In genomic region chr8:128608876-128609275, GRCm38 (mm10) we compare ENCODE assay signal across 29 mouse cellular contexts.
DNase-seq lines count a peak whose midpoint lies in the region; ATAC-seq lines count a peak whose summit lies in the region.
"Had no signal": no experiment of that assay in that cellular context is flagged by ENCODE, and none has a peak within 500 bp of the region (broad histone marks: within the 10 kb centered on the region; RNA-seq: fewer than 3 reads in every experiment).

No protein-coding gene starts in this region.

- DNase-seq in kidney, adult 11 months, result peak; percentile 4
- DNase-seq in kidney, adult 18-20 months, result no peak
- DNase-seq in embryo, embryonic 10.5 days (ENCODE audit: low spot score), result peak; percentile 16
- DNase-seq in kidney, postnatal 25 days, result peak; percentile 14 to 41
- no peak for DNase-seq in cerebellum, postnatal 36 days
- no peak for DNase-seq in neural tube, embryonic 10.5 days (ENCODE audit: extremely low spot score, low spot score)
- no peak for DNase-seq in spleen, postnatal 14 days (ENCODE audit: low spot score in 2 of 2)
- DNase-seq: adrenal gland, adult 8-10 months; cerebellum, adult 2 months; gastrocnemius, adult 2 months; layer of hippocampus, postnatal 36 days; lung, adult 2 months; lung, postnatal 36 days; right cerebral cortex, adult 18-20 months; right cerebral cortex, postnatal 4 days; thymus, adult 2 months; thymus, postnatal 4 days had no signal

- H3K4me3 ChIP-seq in kidney, embryonic 14.5 days (ENCODE audit: low read length), result no peak overlapping the region
- H3K4me3 ChIP-seq: embryonic facial prominence, embryonic 13.5 days; forebrain, embryonic 13.5 days; gastrocnemius, adult 2 months; hindbrain, embryonic 15.5 days; limb, embryonic 12.5 days; megakaryocyte, embryonic 14.5 days; myocyte; neural tube, embryonic 15.5 days had no signal

- no peak overlapping the region for H3K4me2 ChIP-seq in kidney, embryonic 14.5 days (replicated peaks; ENCODE audit: low read depth, low read length)
- H3K4me2 ChIP-seq: embryonic facial prominence, embryonic 13.5 days; forebrain, embryonic 13.5 days; hindbrain, embryonic 15.5 days; limb, embryonic 12.5 days; liver, embryonic 11.5 days; neural tube, embryonic 15.5 days had no signal

- 0 out of 2 replicates have a peak, but pooled peaks cover 3% of the 10 kb centered on the region for H3K4me1 ChIP-seq in kidney, embryonic 14.5 days (ENCODE audit: control insufficient read depth, insufficient read depth, low read length)
- H3K4me1 ChIP-seq: embryonic facial prominence, embryonic 13.5 days; forebrain, embryonic 13.5 days; hindbrain, embryonic 15.5 days; limb, embryonic 12.5 days; neural tube, embryonic 15.5 days had no signal

- no peaks in the 10 kb centered on the region for H3K36me3 ChIP-seq in kidney, embryonic 14.5 days (ENCODE audit: control insufficient read depth, insufficient read depth, low read length)
- H3K36me3 ChIP-seq: embryonic facial prominence, embryonic 13.5 days; hindbrain, embryonic 15.5 days; limb, embryonic 12.5 days; neural tube, embryonic 15.5 days had no signal

- no peaks in the 10 kb centered on the region for H3K27me3 ChIP-seq in kidney, embryonic 14.5 days (ENCODE audit: control insufficient read depth, insufficient read depth, low read length)
- H3K27me3 ChIP-seq: embryonic facial prominence, embryonic 13.5 days; forebrain, embryonic 13.5 days; hindbrain, embryonic 15.5 days; limb, embryonic 12.5 days; megakaryocyte, embryonic 14.5 days; neural tube, embryonic 15.5 days; Patski had no signal

- H3K9ac ChIP-seq in kidney, embryonic 14.5 days (ENCODE audit: low read depth, low read length), result no peak overlapping the region
- H3K9ac ChIP-seq: embryonic facial prominence, embryonic 13.5 days; forebrain, embryonic 13.5 days; hindbrain, embryonic 15.5 days; limb, embryonic 12.5 days; neural tube, embryonic 15.5 days had no signal

- ATAC-seq in kidney, embryonic 14.5 days (ENCODE audit: low FRiP score, low TSS enrichment), result peak; percentile 89; the same call in 1 of the 2 replicates
- ATAC-seq: forebrain, embryonic 13.5 days; intestine, embryonic 16.5 days; midbrain, embryonic 16.5 days; Patski had no signal

- WGBS in kidney, embryonic 14.5 days, result 38% methylated on average over 2 of the region's 2 CpGs

- H3K27ac ChIP-seq in kidney, embryonic 14.5 days (ENCODE audit: low read depth, low read length), result no peak overlapping the region
- H3K27ac ChIP-seq: embryonic facial prominence, embryonic 13.5 days; forebrain, embryonic 13.5 days; gastrocnemius, adult 2 months; hindbrain, embryonic 15.5 days; limb, embryonic 12.5 days; neural tube, embryonic 15.5 days had no signal

- H3K9me3 ChIP-seq in kidney, embryonic 14.5 days (ENCODE audit: control insufficient read depth, low read length), result no peaks in the 10 kb centered on the region
- H3K9me3 ChIP-seq: embryonic facial prominence, embryonic 13.5 days; forebrain, embryonic 13.5 days; hindbrain, embryonic 15.5 days; limb, embryonic 12.5 days; megakaryocyte, embryonic 14.5 days; neural tube, embryonic 15.5 days had no signal

Comparison
In these comparisons a context has a peak if more than half of its experiments do, and no peak if none do; other contexts are left out.
1. DNase-seq: peak in kidney, adult 11 months (single experiment), embryo, embryonic 10.5 days (single experiment) and kidney, postnatal 25 days (2 of 2); none in kidney, adult 18-20 months (single experiment), cerebellum, postnatal 36 days (0 of 2), neural tube, embryonic 10.5 days (single experiment) and spleen, postnatal 14 days (0 of 2).